Mouse (Mus musculus) lung, postnatal 0 days (tissue): ENCODE data around the gene Fosl2.

ENCODE experiments used
- CTCF ChIP-seq: IDR thresholded peaks from 2 replicates; pipeline ENCODE4 v1.5.1; 2016; ENCODE audit warnings: antibody characterized with exemption, mild to moderate bottlenecking
- EP300 ChIP-seq: IDR thresholded peaks from 2 replicates; pipeline ENCODE4 v1.6.1; 2016; ENCODE audit warnings: antibody characterized with exemption, mild to moderate bottlenecking, control low read depth

GRCm38 (mm10) chr5:32151244-32151643, 15.6 kb downstream of the Fosl2 start:
- TF ChIP-seq CTCF: no peak
- no peak for TF ChIP-seq EP300
